Mouse (Mus musculus) liver, adult 2 months (tissue): ENCODE data around the gene Sumf1. TPM values are rescaled to one million over a fixed set of nuclear protein-coding genes. Genes with fewer than 3 reads are reported as not detected.

Experiments
- DNase-seq: peaks from one replicate; pipeline ENCODE4 v3.0.0-alpha.2; 2011; ENCODE audit warnings: low read depth, low spot score; ENCODE audit errors: extremely low read depth
- H3K27ac ChIP-seq: fragments of 200-500 bp; replicated peaks from 2 replicates; pipeline ENCODE4 v1.5.1; 2012; ENCODE audit warnings: low read depth, mild to moderate bottlenecking, control low read depth, inconsistent platforms, low read length; ENCODE audit not compliant: insufficient read depth
- H3K27me3 ChIP-seq: fragments of 200-500 bp; 2 replicates; pipeline ENCODE4 v1.6.1; 2012; ENCODE audit warnings: mild to moderate bottlenecking, moderate library complexity, low read length, inconsistent platforms; ENCODE audit not compliant: control insufficient read depth, insufficient read depth
- H3K36me3 ChIP-seq: fragments of 200-500 bp; 2 replicates; pipeline ENCODE4 v1.6.1; 2012; ENCODE audit warnings: low read length, inconsistent platforms; ENCODE audit not compliant: control insufficient read depth, insufficient read depth
- H3K4me1 ChIP-seq: fragments of 200-500 bp; 2 replicates; pipeline ENCODE4 v1.6.1; 2011; ENCODE audit warnings: low read length; ENCODE audit not compliant: control insufficient read depth, insufficient read depth
- H3K4me3 ChIP-seq: fragments of 200-500 bp; 2 replicates; pipeline ENCODE4 v1.5.1; 2011; ENCODE audit warnings: low read depth, mild to moderate bottlenecking, control low read depth, low read length, moderate library complexity; ENCODE audit not compliant: insufficient read depth
- H3K79me2 ChIP-seq: fragments of 200-500 bp; 2 replicates; pipeline ENCODE4 v1.6.1; 2012; ENCODE audit warnings: inconsistent platforms, mild to moderate bottlenecking, low read length, moderate library complexity; ENCODE audit not compliant: control insufficient read depth, insufficient read depth
- H3K9ac ChIP-seq: fragments of 200-500 bp; 2 replicates; pipeline ENCODE4 v1.6.1; 2012; ENCODE audit warnings: low read depth, mild to moderate bottlenecking, control low read depth, inconsistent platforms, low read length
- CTCF ChIP-seq: fragments of 200-500 bp; IDR thresholded peaks from 2 replicates; pipeline ENCODE4 v1.5.1; 2011; ENCODE audit warnings: low read depth, low read length, control low read depth
- POLR2A ChIP-seq: fragments of 200-500 bp; IDR thresholded peaks from 2 replicates; pipeline ENCODE4 v1.6.1; 2011; ENCODE audit warnings: low read length, control low read depth; ENCODE audit not compliant: insufficient read depth; ENCODE audit errors: extremely low read depth
- WGBS: fragments of 180-500 bp; shearing (Covaris S2); methylation state at CpG from one replicate; pipeline ENCODE4 v1.1.7; 2018; 5-methylcytosine and 5-hydroxymethylcytosine counted together
- polyA plus RNA-seq: library from polyadenylated mRNA; depleted of rRNA; stranded (reverse); fragments of >200 nt; gene quantifications from 2 replicates; pipeline ENCODE4 v1.2.3, GENCODE M21; 2012
- total RNA-seq: library from RNA; depleted of rRNA; stranded (reverse); fragments of >200 nt; gene quantifications from 2 replicates; pipeline ENCODE4 v1.2.3, GENCODE M21; 2014

The Sumf1 gene
- total and polyA plus RNA-seq, 2 experiments: 20.5 to 23.3 TPM

DNA sequence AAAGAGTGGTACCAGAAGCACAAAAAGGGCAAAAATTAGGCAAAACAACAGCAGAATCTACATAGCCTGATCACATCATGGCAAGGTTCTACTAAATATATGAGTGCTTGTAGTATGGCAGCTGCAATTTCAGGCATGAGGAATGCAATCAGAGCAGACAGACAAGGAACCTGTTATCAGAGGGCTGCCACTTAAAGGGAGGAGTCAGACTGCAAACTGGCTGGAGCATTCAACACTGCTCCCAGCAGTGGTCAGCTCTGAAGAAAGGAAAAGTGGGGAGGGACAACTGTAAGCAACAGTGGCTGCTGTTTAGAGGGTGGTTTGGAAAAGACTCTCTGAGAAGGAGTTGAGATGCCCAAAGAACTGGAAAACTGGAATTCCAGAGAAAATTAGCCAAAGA is 73.7 kb downstream of the Sumf1 start:
- TF ChIP-seq POLR2A (no peak), CTCF (no peak)
- no peaks in the 10 kb centered on the region for H3K4me1 ChIP-seq
- DNase-seq: no peak
- H3K79me2 ChIP-seq: no peaks in the 10 kb centered on the region; the same call in 1 of the 2 replicates
- H3K27ac ChIP-seq: no peak overlapping the region
- peaks cover 2% of the 10 kb centered on the region; the same call in 1 of the 2 replicates for H3K36me3 ChIP-seq
- no peak overlapping the region for H3K9ac ChIP-seq
- H3K4me3 ChIP-seq: no peak overlapping the region
- H3K27me3 ChIP-seq: no peaks in the 10 kb centered on the region

DNA sequence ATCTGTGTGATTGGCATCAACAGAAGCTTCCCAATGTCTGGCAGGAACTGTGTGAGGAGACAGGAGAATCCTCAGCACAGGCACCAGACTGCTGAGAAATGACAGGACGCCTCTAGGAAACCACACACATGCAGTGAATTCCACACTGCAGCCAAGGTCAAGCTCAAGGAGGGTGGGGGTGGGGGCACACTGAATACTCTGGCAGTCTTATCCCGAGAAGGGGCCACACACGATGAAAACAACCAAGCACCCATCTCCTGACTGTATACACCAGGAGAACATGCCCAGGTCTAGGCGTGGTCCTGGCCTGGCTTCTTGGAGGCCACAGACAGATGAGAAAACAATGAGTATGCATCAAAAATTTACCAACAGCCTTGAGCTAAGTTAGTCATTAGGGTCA is 75.0 kb downstream of the Sumf1 start:
- no peak for DNase-seq
- H3K27me3 ChIP-seq: no peaks in the 10 kb centered on the region
- H3K79me2 ChIP-seq: no peaks in the 10 kb centered on the region; the same call in 1 of the 2 replicates
- H3K36me3 ChIP-seq: peaks cover 3% of the 10 kb centered on the region; the same call in 1 of the 2 replicates
- H3K9ac ChIP-seq: no peak overlapping the region
- no peak for TF ChIP-seq POLR2A
- TF ChIP-seq CTCF: no peak
- H3K4me1 ChIP-seq: no peaks in the 10 kb centered on the region
- 79% methylated on average over 4 of the region's 4 CpGs for WGBS
- H3K4me3 ChIP-seq: no peak overlapping the region
- H3K27ac ChIP-seq: no peak overlapping the region

DNA sequence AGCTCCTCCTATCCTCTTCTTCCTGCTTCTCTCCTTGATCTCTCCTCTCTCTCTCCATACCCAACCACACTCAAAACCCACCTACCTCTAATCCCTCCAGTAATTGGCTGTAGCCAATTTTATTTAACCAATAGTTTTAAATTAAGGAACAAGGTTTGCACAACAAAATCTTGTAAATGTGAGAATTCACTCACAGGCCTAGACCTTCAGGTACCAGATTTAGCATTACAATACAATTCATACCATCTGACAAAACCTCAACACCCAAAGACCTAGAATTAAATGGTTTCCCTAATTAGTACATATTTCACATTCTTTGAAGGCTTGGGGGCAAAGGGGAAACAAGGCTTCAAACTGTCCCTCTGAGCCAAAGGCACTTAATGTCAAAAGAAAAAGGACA is 78.0 kb downstream of the Sumf1 start:
- no peak overlapping the region for H3K27ac ChIP-seq
- H3K27me3 ChIP-seq: no peaks in the 10 kb centered on the region
- DNase-seq: no peak
- TF ChIP-seq POLR2A (no peak), CTCF (no peak)
- no peaks in the 10 kb centered on the region for H3K79me2 ChIP-seq
- H3K9ac ChIP-seq: no peak overlapping the region
- peaks cover 4% of the 10 kb centered on the region; the same call in 1 of the 2 replicates for H3K36me3 ChIP-seq
- H3K4me3 ChIP-seq: no peak overlapping the region
- H3K4me1 ChIP-seq: peaks cover 3% of the 10 kb centered on the region

DNA sequence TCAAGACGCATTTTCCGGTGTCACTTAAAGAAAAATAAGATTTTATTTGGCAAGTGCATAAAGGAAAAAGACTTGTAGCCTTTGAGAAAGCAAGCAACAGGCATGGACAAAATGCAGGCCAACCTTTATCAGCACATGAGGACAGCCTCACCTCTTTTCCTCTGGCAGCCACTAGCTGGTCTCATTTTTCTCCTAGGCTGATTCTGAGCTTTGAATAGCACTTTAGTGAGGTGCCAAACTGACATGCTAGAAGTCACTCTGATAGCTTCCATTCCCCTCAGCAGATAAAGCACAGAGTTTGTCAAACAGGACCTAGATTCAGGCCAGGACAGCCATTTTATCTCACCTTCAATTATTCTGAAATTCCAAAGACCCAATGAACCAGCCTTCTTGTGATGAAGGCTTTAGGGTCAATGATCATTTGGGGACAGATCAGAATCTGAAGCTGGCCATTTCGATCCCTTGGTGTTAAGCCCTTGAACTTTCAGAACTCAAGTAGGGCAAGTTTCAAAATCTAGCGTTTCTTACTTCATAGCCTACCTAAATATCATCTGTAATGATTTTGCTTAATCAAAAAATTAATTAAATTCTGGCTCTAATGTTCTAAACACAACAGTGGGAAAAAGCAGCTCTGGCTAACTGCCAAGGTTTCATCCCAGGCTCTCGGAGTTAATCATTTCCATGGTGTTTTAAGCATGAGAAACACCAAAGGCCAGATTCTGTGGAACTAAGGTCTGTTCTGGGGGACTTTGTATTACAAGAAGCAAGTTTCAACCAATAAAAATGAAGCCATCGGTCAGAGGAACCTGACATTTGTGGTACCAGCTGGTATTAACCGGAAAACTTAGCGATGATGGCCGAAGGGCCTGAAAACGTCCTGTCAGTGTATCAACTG is 83.2 kb downstream of the Sumf1 start:
- H3K36me3 ChIP-seq: peaks cover 4% of the 10 kb centered on the region; the same call in 1 of the 2 replicates
- peak overlapping the region; percentile 91 for H3K27ac ChIP-seq
- no peaks in the 10 kb centered on the region for H3K27me3 ChIP-seq
- peaks cover 11% of the 10 kb centered on the region for H3K4me1 ChIP-seq
- H3K79me2 ChIP-seq: no peaks in the 10 kb centered on the region
- TF ChIP-seq POLR2A: no peak
- no peak for TF ChIP-seq CTCF
- DNase-seq: peak; percentile 83
- 0 out of 2 replicates have a peak overlapping the region, but pooled peaks have one; percentile 10 for H3K9ac ChIP-seq
- WGBS: 33% methylated on average over 10 of the region's 10 CpGs
- H3K4me3 ChIP-seq: no peak overlapping the region

DNA sequence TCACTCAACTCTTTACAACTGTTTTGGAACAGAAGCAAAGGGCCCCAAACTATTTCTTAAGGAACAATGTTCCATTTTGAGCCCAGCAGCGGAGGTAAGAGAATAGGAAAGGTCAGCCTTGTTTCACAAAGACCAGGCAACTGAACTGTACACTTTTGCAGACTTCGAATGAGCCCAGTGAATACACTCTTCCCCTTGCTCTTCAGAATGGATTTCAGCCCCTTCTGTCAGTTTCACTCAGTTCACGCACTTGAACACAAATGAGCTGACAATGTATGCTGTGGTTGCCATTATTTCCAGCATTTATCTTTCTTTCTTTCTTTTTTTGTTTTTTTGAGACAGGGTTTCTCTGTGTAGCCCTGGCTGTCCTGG is 86.5 kb downstream of the Sumf1 start:
- no peaks in the 10 kb centered on the region for H3K79me2 ChIP-seq
- peak overlapping the region; percentile 42; the same call in 1 of the 2 replicates for H3K9ac ChIP-seq
- no peak overlapping the region for H3K27ac ChIP-seq
- no peak overlapping the region for H3K4me3 ChIP-seq
- WGBS: 85% methylated on average over 3 of the region's 3 CpGs
- no peak for DNase-seq
- H3K36me3 ChIP-seq: no peaks in the 10 kb centered on the region
- H3K27me3 ChIP-seq: no peaks in the 10 kb centered on the region
- TF ChIP-seq CTCF (no peak), POLR2A (no peak)
- H3K4me1 ChIP-seq: peaks cover 12% of the 10 kb centered on the region
